Mouse (Mus musculus) urinary bladder, postnatal 36 days (tissue): ENCODE measurements around the gene Gpr157.
A peak's percentile ranks its signal among the peaks of the same experiment; 100 is the strongest.

Experiments
- DNase-seq, 2 experiments: peaks; one replicate each; pipeline ENCODE4 v3.0.0; 2022; ENCODE audit warnings: low spot score in 2 of 2, mixed read lengths in 1 of 2

Gpr157 gene

GRCm38 (mm10) chr4:150070136-150070535, 17.0 kb upstream of the Gpr157 start:
- DNase-seq: no peak

- DNase-seq: no peak
Observed at GRCm38 (mm10) chr4:150072416-150073101, 14.6 kb upstream of the Gpr157 start.

GRCm38 (mm10) chr4:150073102-150073473, 14.1 kb upstream of the Gpr157 start:
- DNase-seq: no peak

GRCm38 (mm10) chr4:150075350-150075749, 11.8 kb upstream of the Gpr157 start:
- no peak for DNase-seq

GRCm38 (mm10) chr4:150076147-150076546, 11.0 kb upstream of the Gpr157 start:
- no peak for DNase-seq

GRCm38 (mm10) chr4:150078646-150079045, 8.5 kb upstream of the Gpr157 start:
- DNase-seq: no peak

- DNase-seq: no peak
Observed at GRCm38 (mm10) chr4:150079244-150079643, 7.9 kb upstream of the Gpr157 start.

GRCm38 (mm10) chr4:150080330-150080967, 6.7 kb upstream of the Gpr157 start:
- no peak for DNase-seq

GRCm38 (mm10) chr4:150085366-150085765, 1.8 kb upstream of the Gpr157 start:
- no peak for DNase-seq

- DNase-seq: no peak
Observed at GRCm38 (mm10) chr4:150086841-150087160, 364 bp upstream of the Gpr157 start.

GRCm38 (mm10) chr4:150087890-150088530, 845 bp downstream of the Gpr157 start:
- DNase-seq: no peak

GRCm38 (mm10) chr4:150089121-150089520, 2.0 kb downstream of the Gpr157 start:
- no peak for DNase-seq

GRCm38 (mm10) chr4:150091887-150092582, 4.9 kb downstream of the Gpr157 start:
- DNase-seq: no peak

GRCm38 (mm10) chr4:150092583-150092902, 5.4 kb downstream of the Gpr157 start:
- no peak for DNase-seq

GRCm38 (mm10) chr4:150093560-150094462, 6.6 kb downstream of the Gpr157 start:
- DNase-seq: no peak

GRCm38 (mm10) chr4:150094463-150094789, 7.3 kb downstream of the Gpr157 start:
- no peak for DNase-seq

GRCm38 (mm10) chr4:150096309-150096708, 9.1 kb downstream of the Gpr157 start:
- DNase-seq: no peak

- no peak for DNase-seq
Observed at GRCm38 (mm10) chr4:150097847-150098246, 10.7 kb downstream of the Gpr157 start.

- peak; percentile 35 to 40 for DNase-seq
Observed at GRCm38 (mm10) chr4:150098880-150099279, 11.7 kb downstream of the Gpr157 start.

- no peak for DNase-seq
Observed at GRCm38 (mm10) chr4:150102822-150103221, 15.7 kb downstream of the Gpr157 start.

- DNase-seq: no peak
Observed at GRCm38 (mm10) chr4:150105671-150106070, 18.5 kb downstream of the Gpr157 start.

- no peak for DNase-seq
Observed at GRCm38 (mm10) chr4:150106637-150107036, 19.5 kb downstream of the Gpr157 start.
